Mouse (Mus musculus): ENCODE measurements around the gene Gtf2i.
A peak's percentile ranks its signal among the peaks of the same experiment; 100 is the strongest.

The Gtf2i gene

DNA sequence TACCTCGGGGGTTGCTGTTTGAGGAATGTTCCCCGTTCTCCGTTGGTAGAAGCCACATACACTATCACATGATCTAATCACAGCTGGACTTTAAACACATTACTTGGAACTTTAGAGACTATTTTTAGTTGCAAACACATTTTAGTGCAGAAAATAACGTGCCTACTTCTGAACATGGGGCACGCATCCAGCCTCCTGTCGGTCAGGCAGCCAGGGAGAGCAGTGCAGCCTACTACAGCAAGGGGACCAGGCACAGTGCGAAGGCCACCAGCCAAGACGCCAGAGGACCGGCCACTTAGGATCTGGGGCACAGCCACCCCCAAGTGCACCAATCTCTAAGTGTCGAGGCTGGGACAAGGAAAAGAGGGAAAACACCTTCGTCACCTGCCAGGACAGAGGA is 39.5 kb downstream of the Gtf2i start:
- no peak for DNase-seq

DNA sequence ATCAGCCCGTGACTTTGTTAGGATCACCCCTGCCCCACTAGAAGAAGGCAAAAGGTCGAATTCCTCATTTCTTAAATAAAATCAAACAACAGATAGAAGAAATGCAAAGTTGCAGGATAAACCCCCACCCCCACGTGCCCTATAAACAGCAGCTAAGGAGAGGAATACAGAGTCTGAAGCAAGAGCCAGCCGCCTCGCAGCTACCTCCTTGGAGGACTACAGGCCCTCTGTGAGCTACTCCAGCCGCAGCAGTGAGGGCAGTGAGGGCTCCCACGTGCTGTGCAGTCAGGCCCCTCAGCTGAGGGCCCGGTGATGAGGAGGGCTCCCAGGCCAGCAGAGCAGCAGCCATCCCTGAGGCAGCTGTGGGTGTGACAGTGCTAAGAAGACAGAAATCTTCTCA is 40.8 kb downstream of the Gtf2i start:
- DNase-seq, result no peak

DNA sequence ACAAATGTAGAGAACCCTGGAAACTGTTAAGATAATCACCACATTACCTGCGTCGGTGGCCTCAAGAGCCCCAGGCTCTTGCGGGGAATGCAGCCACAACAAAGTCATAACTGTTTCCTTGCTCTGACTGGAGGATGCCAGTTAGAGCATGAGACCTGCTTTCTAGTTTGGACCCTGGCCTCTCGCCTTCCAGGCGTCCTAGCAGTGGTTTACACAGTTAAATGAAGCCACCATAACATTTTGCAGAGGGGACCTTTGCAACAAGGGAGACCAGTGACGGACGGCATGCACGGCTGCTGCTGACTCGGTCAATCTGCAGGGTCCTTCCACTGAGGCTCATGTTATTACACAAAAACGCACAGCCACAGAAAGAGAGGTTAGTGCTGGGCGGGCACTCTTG is 41.8 kb downstream of the Gtf2i start:
- DNase-seq, result no peak

DNA sequence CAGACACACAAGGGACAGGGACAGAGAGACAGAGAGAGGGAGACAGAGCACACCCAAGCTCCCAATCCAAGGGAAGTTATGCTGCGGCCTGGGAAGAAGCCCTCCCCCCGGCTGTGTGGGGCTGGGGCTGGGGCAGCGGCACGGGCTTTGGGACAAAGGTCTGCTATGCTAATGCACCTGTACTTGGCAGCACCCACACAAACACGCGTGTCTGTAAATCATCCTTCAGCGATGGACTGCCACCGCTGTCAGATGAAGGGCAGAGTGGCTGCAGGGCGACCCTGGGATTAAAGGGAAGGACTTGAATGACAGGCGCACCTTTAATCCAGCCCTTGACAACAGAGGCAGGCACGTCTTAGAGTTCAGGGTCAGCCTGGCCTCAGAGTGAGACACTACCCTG is 43.1 kb downstream of the Gtf2i start:
- no peak for DNase-seq

DNA sequence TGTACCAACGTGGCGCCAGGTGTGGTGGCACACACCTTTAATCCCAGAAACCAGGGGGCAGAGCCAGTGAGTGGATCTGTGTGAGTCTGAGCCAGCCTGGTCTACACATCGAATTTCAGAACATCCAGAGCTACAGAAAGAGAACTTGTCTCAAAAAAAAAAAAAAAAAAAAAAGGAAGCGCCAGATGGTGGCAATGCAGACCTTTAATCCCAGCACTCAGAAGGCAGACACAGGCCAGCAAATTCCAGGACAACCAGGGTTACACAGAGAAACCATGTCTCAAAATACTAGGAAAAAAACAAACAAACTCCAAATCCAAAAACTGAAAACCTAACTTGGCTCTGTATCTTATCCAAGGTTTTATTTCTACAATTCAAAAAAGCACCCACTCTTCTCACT is 44.0 kb downstream of the Gtf2i start:
- no peak for DNase-seq

DNA sequence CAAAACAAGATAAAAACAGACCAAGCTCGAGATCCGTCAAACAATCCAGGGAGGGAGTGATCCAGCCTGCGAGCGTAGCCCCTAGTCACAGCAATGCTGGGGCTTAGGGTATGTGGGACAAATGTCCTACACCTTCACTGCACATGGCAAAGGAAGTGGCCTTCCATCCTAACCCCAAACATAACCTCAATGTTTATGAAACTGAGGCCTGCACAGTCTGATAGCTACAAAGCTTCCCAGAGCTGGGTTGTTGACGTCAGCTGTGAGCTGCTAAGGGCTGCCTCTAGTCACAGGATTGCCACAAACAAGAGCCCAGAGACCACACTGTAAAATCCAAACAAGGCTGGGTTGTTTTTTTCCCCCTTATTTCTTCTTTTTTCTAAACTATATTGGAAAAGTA is 44.8 kb downstream of the Gtf2i start:
- DNase-seq, result no peak

DNA sequence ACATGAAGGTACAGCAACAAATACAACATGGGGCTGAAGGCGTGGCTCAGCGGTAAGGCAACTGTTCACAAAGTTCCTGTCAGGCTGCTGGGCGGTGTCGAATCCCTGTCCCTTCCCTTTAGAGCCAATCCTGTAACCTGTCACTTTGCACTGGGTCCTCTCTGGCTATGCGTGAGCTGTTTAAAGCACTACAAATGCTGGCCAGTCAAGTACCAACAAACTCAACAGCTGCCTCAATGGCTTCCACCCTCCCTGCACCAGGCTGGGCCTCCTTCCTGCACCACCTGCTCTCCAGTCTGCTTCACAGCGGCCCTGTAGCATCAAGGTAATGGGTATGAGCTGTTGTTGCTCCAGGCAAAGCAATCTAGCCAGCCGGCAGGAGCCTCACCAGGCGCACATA is 45.8 kb downstream of the Gtf2i start:
- no peak for DNase-seq

DNA sequence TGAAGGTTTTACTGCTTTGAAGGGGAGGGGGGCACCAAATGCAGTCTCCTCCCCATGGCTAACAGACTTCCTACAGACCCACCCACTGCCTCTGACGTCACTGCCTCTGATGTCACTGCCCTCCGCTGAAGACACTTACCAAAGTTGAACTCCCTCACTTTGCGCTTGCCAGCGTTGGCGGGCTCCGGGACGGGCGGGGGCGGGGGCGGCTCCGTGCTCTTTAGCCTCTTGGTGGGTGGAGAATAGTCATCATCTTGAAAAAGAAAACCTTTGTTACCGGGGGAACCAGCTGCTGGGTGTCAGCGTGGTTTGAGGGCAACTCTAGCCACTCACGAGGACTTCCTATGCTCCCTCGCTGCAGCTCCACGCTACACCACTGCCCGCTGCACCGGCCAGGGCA is 48.2 kb downstream of the Gtf2i start:
- no peak for DNase-seq

DNA sequence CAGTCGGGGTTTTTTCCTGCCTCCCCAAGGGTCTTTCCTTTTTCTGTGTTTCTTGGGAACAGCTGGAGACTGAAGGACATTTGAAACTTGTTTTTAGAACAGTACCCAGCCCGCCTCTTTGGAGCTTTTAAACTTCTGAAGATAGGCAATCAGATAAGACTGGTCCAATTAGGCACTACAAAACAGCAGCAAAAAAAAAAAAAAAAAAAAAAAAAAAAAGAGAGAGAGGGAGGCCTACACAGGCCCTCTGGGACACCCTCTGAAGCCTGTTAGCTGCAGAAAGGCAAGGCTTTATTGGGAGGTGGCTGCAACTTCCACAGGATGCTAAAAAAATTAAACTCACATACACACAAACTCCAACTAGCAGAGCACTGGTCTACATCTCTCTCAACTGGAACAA is 48.7 kb downstream of the Gtf2i start:
- DNase-seq, result no peak

DNA sequence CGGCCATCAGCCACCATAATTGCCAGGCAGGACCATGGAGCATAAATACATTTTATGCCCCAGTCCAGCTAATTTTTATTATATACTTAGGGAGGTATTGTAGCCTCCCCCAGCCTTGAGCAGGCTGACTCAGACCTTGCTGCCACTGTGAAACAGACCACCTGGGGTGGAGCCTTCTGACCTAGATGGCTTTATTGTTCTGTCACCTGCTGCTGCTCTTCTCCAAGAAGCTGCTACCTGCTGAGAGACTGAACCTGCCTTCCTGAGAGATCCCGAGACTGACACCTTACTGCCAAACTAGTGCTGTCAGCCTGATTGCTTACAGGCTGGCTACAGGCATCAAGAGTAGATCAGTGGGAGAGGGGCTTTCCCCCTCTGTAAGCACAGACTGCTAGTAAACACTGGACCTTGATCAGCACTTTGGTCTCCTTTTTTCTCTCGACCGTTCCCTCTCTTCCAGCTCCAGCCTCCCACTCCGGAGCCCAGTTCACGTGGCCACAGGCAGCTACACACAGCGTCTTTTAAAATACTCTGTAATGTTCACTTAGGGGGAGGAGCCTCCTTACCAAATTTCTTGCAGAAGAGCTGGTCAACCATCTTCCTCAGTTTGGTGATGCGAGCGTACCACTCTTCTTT is 54.4 kb downstream of the Gtf2i start:
- peak; percentile 36 to 39 for DNase-seq

DNA sequence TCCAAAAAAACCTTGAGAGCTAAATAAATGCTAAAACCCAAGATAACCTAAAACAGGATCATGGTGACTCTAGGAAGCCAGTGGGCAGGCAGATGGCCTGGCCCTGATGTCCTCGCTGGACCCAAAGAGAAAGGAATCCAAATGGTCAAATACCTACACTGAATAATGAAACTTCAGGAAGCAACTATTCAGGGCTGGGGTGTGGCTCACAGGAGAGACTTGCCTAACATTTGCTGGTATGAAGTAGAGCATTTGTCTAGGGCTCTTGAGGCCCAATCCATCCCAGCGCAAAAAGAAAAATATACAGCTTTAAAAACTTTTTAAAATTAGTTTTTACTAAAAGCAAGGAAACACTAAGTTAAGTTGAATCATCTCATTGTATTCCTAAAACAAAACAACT is 55.6 kb downstream of the Gtf2i start:
- no peak for DNase-seq

DNA sequence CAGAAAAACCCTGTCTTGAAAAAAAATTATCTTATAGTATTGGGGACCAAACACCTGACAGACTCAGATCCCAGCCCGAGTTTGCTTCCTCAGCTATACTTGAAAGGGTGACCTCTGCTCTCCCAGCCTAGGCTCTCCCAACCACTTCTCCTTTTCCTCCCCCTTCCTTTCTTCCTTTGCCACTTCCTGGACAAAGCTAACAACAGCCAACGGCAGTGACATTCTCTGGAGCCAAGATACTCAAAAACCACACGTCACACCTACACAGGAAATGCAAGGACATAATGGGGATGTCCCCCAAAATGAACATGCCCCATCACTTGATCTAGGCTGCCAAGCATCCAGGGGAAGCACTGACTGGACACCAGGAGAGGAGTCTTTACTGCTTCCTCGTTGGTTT is 56.2 kb downstream of the Gtf2i start:
- DNase-seq, result no peak

DNA sequence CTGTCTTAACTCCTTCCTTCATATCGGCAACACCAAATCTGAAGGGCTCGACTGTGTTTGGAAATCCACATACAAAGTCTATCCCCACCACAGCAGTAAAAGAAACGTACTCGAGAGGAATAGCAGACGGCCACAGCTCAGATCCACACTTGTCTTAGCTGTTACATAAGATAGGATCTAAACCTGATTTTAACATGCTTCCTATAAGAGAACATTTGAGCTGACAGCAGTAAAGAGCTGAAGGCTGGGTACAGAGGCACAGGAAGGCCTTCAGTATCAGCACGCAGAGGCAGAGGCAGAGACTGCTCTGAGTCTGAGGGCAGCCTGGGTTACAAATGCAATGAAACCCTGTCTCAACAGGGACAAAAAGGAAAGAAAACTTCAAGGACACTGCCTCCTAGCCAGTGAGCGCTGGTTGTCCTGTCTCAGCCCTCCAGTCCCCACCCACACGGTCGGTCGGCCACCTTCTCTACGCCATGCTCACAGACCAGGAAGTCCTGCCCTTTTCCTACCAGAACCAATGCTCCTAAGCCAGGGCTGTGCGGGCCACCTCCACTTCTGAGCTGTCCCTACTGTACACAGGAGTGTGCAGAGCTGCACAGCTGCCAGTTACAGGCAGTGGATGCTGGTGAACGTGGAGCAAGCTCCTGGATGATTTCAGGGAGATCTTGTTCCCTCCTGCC is 57.1 kb downstream of the Gtf2i start:
- no peak for DNase-seq

DNA sequence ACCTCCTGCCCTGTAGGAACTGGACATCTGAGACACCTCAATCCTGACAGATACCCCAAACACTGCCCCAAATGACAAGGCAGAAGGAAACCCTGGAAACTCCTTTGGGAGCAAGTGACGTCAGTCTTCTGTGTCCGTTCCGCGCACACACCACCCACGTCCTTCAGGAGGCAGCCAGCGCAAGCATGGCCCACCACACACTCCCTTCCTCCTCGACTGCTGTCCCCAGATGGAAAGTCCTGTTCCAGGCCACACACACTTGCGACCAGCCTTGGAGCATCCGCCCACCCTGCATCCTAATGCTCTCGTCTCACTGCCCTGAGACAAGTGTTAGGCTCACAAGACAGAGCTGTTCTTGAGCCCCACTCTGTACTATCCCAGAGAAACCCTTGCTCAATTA is 59.3 kb downstream of the Gtf2i start:
- no peak for DNase-seq

DNA sequence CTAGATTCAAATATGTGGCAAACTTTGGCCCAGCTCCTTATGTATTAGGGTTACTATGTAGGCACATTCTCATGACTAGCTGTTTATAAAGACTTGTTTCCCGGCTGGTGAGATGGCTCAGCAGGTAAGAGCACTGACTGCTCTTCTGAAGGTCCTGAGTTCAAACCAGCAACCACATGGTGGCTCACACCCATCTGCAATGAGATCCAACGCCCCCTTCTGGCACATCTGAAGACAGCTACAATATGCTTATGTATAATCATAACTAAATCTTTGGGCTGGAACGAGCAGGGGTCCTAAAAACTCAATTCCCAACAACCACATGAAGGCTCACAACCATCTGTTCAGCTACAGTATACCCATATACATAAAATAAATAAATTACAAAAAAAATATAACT is 60.8 kb downstream of the Gtf2i start:
- no peak for DNase-seq

DNA sequence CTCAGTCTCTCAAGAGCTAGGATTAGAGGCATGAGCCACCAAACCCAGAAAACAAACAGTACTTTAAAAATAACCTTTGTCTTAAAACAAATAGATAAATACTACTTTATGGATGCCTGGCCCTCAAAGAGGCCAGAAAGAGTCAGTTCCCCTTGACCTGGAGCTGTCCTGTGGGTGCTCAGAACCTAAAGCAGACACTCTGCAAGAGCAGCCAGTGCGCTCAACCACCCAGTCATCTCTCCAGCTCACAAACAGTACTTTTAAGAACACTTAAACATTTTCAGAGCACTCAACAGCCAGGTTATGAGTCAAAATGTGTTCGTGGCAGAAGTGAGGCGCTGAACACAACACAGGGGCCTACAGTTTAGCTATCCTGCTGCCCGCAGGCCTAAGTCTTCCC is 63.5 kb downstream of the Gtf2i start:
- no peak for DNase-seq

DNA sequence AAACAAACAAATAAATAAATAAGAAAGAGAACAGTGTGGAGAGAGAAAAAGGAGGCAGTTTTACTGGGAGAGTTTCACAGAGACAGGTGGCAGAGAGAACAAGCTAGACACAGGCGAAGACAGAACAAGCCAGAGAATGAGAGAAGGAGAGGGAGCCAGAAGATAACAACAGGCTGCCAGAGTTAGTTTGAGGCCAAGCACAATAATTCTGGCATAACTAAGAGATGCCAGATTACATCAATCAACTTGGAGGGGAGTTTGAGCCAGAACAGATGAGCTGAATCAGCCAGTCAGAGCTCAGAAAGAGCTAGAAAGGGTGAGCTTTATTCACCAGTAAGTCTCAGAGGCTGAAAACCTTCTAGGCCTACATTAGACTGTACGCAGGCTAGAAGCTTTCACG is 64.0 kb downstream of the Gtf2i start:
- DNase-seq, result no peak

DNA sequence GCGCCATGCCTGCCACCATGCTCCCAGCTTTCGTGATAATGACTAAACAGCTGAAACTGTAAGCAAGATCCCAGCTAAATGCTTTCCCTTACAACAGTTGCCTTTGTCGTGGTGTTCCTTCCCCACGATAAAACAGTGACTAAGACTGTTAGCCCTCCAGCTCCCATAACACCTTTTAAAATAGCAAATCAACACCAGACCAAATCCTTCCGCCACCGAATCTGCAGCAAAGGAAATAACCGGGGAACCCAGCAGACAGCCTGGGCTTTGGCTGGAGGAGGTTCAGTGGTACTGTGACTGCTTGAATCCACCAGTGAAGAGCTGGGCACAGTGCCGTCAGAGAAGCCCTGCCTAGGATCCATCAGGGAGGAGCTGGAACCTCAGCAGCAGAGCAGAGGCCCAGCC is 65.3 kb downstream of the Gtf2i start:
- DNase-seq, result no peak

DNA sequence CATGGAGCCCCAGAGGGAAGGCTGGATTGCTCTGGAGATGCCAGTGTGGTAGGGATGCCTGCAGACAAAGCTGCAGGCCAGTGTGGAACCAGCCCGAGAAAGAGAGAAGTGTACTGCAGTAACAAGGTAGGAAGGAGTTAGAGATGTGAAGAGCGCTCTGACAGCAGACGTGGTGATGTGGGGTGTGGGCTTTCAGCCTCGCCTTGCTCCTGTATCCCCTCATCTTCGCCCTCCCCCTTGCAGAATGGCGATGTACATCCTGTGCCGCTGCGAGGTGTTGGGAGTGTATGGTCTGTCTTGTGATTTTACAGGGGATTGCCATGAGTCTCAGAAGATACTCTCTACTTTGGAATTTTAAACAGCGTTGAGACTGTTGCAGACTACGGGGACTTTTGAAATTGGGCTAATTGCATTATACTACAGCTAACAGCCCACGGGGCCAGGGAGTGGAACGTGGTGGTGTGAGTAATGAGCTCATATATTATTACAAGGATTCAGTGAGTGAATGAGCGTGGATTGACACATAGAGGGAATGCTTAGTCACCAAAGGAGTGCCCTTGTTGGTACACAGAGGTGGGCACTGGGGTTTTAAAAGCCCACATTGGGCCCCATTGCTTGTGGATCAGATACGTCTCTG is 65.8 kb downstream of the Gtf2i start:
- no peak for DNase-seq

DNA sequence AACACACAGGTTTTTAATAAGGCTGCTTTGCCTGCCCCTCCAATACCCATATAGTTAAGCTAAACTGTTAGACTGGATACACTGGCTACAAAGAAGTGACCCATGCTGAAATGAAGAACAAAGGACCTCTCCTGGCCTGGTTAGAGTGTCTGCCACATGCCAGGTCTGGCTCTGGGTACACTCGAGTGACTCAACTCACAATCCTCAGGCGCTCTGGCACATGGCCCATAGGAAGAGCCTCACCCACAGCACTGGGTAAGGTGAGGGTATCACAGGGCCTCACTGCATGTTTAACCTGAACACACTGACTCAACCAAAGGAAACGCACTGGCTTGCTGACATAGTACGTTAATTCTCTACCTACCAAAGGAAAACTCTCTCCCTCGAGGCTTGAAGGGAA is 68.4 kb downstream of the Gtf2i start:
- DNase-seq, result no peak

DNA sequence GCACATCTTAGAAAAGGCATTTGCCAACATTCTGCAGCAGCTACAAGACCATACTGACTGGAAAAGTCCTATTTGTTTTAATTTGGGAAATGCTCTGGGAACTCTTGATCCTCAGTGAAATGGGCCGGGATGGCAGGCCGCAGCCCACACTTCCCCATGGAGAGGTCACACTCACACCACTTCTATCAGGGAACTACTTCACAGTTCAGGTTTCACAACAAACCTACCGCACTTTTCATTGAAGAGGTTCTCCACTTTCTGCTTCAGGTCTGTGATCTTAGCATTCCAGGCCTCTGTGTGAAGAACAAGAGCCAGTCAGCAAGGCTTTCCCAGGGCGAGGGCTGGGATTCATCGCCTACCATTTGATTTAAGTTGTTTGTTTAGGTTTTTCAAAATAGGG is 69.7 kb downstream of the Gtf2i start:
- no peak for DNase-seq

DNA sequence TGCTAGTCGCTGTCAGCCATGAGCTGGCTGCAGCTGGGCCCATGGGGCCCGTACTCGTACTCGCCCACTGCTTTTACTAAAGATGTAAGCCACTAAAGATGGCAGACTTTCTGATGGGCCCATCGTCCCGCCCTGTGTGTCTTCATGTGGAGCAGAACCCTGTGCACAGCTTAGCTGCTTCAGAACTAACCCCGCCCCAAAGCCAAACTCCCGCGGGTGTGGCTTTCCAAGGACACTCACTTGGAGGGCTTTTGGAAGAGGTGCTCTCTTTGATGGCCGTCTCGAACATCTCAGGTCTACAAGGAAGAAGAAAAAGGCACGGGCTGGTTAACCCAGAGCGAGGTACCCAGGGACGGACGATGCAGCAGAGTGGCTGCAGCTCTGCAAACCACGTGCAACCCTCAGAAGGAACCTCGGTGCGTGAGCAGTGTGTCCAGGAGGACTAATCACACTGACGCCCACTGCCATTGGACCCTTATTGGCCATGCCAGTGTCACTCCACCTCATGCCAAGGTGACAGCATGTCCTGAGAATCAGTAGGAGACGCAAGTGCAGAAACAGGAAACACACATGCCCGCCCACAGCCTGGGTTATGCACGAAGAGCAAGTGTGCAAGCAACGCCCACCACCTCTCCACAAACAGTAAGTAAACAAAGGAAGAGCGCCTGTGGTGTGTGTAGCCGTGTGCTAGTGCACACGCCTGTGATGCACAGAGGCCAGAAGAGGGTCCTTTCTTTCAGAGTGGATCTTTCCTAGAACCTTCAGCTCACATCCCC is 70.7 kb downstream of the Gtf2i start:
- no peak for DNase-seq

DNA sequence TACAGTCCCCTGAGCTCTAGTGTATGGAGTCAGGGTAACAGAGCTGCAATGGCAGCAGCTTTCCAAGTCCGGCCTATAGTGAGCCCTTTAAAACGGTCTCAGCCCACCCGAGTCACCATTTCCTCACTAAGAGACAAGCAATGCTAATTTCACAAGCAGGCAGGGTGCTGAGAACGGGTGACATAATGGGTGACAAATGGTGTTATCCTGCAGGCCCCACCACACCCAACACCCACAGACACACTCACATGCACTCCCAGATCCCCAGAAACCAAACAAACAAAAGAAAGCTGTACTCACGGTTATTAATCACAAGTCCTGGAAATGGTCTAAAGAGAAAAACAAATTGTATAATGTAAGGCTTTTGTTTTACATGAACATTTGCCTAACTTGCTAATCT is 72.7 kb downstream of the Gtf2i start:
- no peak for DNase-seq

Data from cerebellum, postnatal 36 days (tissue).